Mouse (Mus musculus) liver, adult 2 months (tissue): ENCODE measurements around the gene Zfp280d.

Experiments
- CTCF ChIP-seq: fragments of 200-500 bp; IDR thresholded peaks from 2 replicates; pipeline ENCODE4 v1.5.1; 2011; ENCODE audit warnings: low read depth, low read length, control low read depth
- POLR2A ChIP-seq: fragments of 200-500 bp; IDR thresholded peaks from 2 replicates; pipeline ENCODE4 v1.6.1; 2011; ENCODE audit warnings: low read length, control low read depth; ENCODE audit not compliant: insufficient read depth; ENCODE audit errors: extremely low read depth

DNA sequence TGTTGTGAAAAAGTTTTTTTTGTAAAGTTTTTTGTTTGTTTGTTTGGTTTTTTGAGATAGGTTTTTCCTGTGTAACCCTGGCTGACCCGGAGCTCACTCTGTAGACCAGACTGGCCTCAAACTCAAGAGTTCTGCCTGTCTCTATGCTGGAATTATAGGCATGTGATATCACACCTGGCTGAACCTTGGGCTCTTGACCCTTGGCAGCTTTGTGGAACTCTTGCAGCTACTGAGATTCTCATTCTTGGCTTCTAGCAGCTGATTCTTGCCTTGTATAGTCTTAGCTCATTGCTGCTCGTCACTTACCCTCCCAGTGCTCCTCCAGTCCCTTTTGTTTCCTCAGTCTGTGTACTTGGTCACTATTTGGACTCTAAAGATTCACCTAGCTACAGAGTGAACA, 13.6 kb downstream of the Zfp280d start:
- TF ChIP-seq CTCF, result no peak
- TF ChIP-seq POLR2A, result no peak
